Mouse (Mus musculus) MEL (cell line): Measurements from ENCODE around the gene Dusp27. TPM values are rescaled to one million over a fixed set of nuclear protein-coding genes. Genes with fewer than 3 reads are reported as not detected.

Source experiments
- DNase-seq: peaks from one replicate; pipeline ENCODE4 v3.0.0; 2011; ENCODE audit warnings: low read depth, low spot score
- H3K27ac ChIP-seq: 2 replicates; pipeline ENCODE4 v1.5.1; 2012; ENCODE audit warnings: low read depth, mild to moderate bottlenecking, control low read depth, low read length, moderate library complexity; ENCODE audit not compliant: control insufficient read depth
- H3K27me3 ChIP-seq, 2 experiments: fragments of 150-350 bp in 1 of 2; sonication (generic) in 1 of 2; 2 replicates each; pipeline ENCODE4 v1.6.1; 2012; ENCODE audit warnings: low read length in 2 of 2, mild to moderate bottlenecking in 2 of 2, improper control_type of control experiment in 1 of 2, moderate library complexity in 1 of 2; ENCODE audit not compliant: insufficient read depth in 2 of 2, control insufficient read depth in 1 of 2
- H3K36me3 ChIP-seq, 2 experiments: 2 replicates each; pipeline ENCODE4 v1.6.1; 2012 to 2014; ENCODE audit warnings: low read length in 2 of 2, improper control_type of control experiment in 1 of 2, inconsistent platforms in 1 of 2, mild to moderate bottlenecking in 1 of 2; ENCODE audit not compliant: insufficient read depth in 2 of 2, control insufficient read depth in 1 of 2
- H3K4me1 ChIP-seq, 2 experiments: fragments of 150-350 bp in 1 of 2; sonication (generic) in 1 of 2; 2 replicates each; pipeline ENCODE4 v1.6.1; 2012; ENCODE audit warnings: low read length in 2 of 2, improper control_type of control experiment in 1 of 2, mild to moderate bottlenecking in 1 of 2; ENCODE audit not compliant: insufficient read depth in 2 of 2, control insufficient read depth in 1 of 2
- H3K4me3 ChIP-seq, 2 experiments: fragments of 150-350 bp in 1 of 2; sonication (generic) in 1 of 2; 2 replicates each; pipeline ENCODE4 v1.5.1; 2012; ENCODE audit warnings: low read depth in 2 of 2, low read length in 2 of 2, mild to moderate bottlenecking in 2 of 2, moderate library complexity in 2 of 2, control low read depth in 1 of 2, improper control_type of control experiment in 1 of 2; ENCODE audit not compliant: control insufficient read depth in 1 of 2, insufficient read depth in 1 of 2
- H3K79me2 ChIP-seq: 2 replicates; pipeline ENCODE4 v1.6.1; 2012; ENCODE audit warnings: mild to moderate bottlenecking, low read length, moderate library complexity; ENCODE audit not compliant: control insufficient read depth, poor library complexity, insufficient read depth
- H3K9ac ChIP-seq: 2 replicates; pipeline ENCODE4 v1.6.1; 2012; ENCODE audit warnings: low read depth, mild to moderate bottlenecking, control low read depth, low read length, moderate library complexity; ENCODE audit not compliant: control insufficient read depth, poor library complexity, severe bottlenecking
- H3K9me3 ChIP-seq: fragments of 150-350 bp; sonication (generic); replicated peaks from 2 replicates; pipeline ENCODE4 v1.6.1; 2012; ENCODE audit warnings: mild to moderate bottlenecking, low read length, improper control_type of control experiment, moderate library complexity; ENCODE audit not compliant: insufficient read depth
- CHD1 ChIP-seq: IDR thresholded peaks from 2 replicates; pipeline ENCODE4 v1.6.1; 2012; ENCODE audit warnings: low read depth, mild to moderate bottlenecking, inconsistent platforms, low read length, improper control_type of control experiment
- CHD2 ChIP-seq: IDR thresholded peaks from 2 replicates; pipeline ENCODE4 v1.6.1; 2011; ENCODE audit warnings: low read length, improper control_type of control experiment
- ELF1 ChIP-seq: IDR thresholded peaks from 2 replicates; pipeline ENCODE4 v1.6.1; 2014; ENCODE audit warnings: low read depth, mild to moderate bottlenecking, inconsistent platforms, low read length, improper control_type of control experiment, moderate library complexity
- GABPA ChIP-seq: IDR thresholded peaks from 2 replicates; pipeline ENCODE4 v1.6.1; 2012; ENCODE audit warnings: low read depth, mild to moderate bottlenecking, inconsistent platforms, low read length, improper control_type of control experiment, moderate library complexity
- GATA1 ChIP-seq: IDR thresholded peaks from 2 replicates; pipeline ENCODE4 v1.6.1; 2011; ENCODE audit warnings: low read depth, low read length, improper control_type of control experiment
- KAT2A ChIP-seq: conservative IDR thresholded peaks from 2 replicates; pipeline ENCODE4 v1.6.1; 2012; ENCODE audit warnings: low read depth, low read length, improper control_type of control experiment, inconsistent platforms
- MAFK ChIP-seq: IDR thresholded peaks from 2 replicates; pipeline ENCODE4 v1.6.1; 2011; ENCODE audit warnings: low read depth, mild to moderate bottlenecking, low read length, improper control_type of control experiment, borderline replicate concordance
- MAX ChIP-seq: IDR thresholded peaks from 2 replicates; pipeline ENCODE4 v1.6.1; 2011; ENCODE audit warnings: low read length, improper control_type of control experiment
- MAZ ChIP-seq: IDR thresholded peaks from 2 replicates; pipeline ENCODE4 v1.6.1; 2012; ENCODE audit warnings: low read depth, mild to moderate bottlenecking, inconsistent platforms, low read length, improper control_type of control experiment
- MEF2A ChIP-seq: IDR thresholded peaks from 2 replicates; pipeline ENCODE4 v1.6.1; 2014; ENCODE audit warnings: low read depth, mild to moderate bottlenecking, inconsistent platforms, low read length, improper control_type of control experiment; ENCODE audit not compliant: poor library complexity, insufficient replicate concordance, severe bottlenecking; ENCODE audit errors: extremely low read depth
- MYB ChIP-seq: IDR thresholded peaks from 2 replicates; pipeline ENCODE4 v1.6.1; 2011; ENCODE audit warnings: mild to moderate bottlenecking, low read depth, low read length, improper control_type of control experiment
- RCOR1 ChIP-seq: IDR thresholded peaks from 2 replicates; pipeline ENCODE4 v1.6.1; 2012; ENCODE audit warnings: low read depth, mild to moderate bottlenecking, inconsistent platforms, low read length, improper control_type of control experiment
- TBP ChIP-seq: IDR thresholded peaks from 2 replicates; pipeline ENCODE4 v1.8.0; 2011; ENCODE audit warnings: low read depth, low read length, improper control_type of control experiment
- USF1 ChIP-seq: IDR thresholded peaks from 2 replicates; pipeline ENCODE4 v1.6.1; 2014; ENCODE audit warnings: low read depth, mild to moderate bottlenecking, inconsistent platforms, low read length, improper control_type of control experiment, moderate library complexity
- ZC3H11A ChIP-seq: IDR thresholded peaks from 2 replicates; pipeline ENCODE4 v1.6.1; 2012; ENCODE audit warnings: low read depth, mild to moderate bottlenecking, inconsistent platforms, low read length, improper control_type of control experiment
- ZMIZ1 ChIP-seq: IDR thresholded peaks from 2 replicates; pipeline ENCODE4 v1.6.1; 2012; ENCODE audit warnings: low read depth, mild to moderate bottlenecking, inconsistent platforms, low read length, improper control_type of control experiment, moderate library complexity
- polyA plus RNA-seq, 2 experiments: library from polyadenylated mRNA; stranded (reverse) in 1 of 2; unstranded in 1 of 2; fragments of >175 nt in 1 of 2; fragments of >200 nt in 1 of 2; gene quantifications; 2 replicates each; pipeline versions ENCODE4 v1.2.1 to v1.2.4; 2012; ENCODE audit warnings: low replicate concordance in 2 of 2, low read depth in 1 of 2; ENCODE audit not compliant: insufficient read length in 2 of 2, insufficient read depth in 1 of 2, missing spikeins in 1 of 2
- total RNA-seq: library from RNA; depleted of rRNA; stranded (reverse); fragments of 300-350 nt; gene quantifications from 2 replicates; pipeline ENCODE4 v1.2.3, GENCODE M21; 2012

The Dusp27 gene
- total and polyA plus RNA-seq, 3 experiments: not detected

GRCm38 (mm10) chr1:166094462-166094861, 33.3 kb downstream of the Dusp27 start:
- H3K4me1 ChIP-seq: no peaks in the 10 kb centered on the region
- H3K9me3 ChIP-seq: no peaks in the 10 kb centered on the region
- H3K9ac ChIP-seq: no peak overlapping the region
- no peak overlapping the region for H3K27ac ChIP-seq
- no peak overlapping the region for H3K4me3 ChIP-seq
- no peak for DNase-seq
- H3K27me3 ChIP-seq: no peaks in the 10 kb centered on the region
- no peaks in the 10 kb centered on the region for H3K79me2 ChIP-seq
- H3K36me3 ChIP-seq: no peaks in the 10 kb centered on the region
- TF ChIP-seq MAX (no peak), MAFK (no peak), KAT2A (no peak), USF1 (no peak), TBP (no peak), ELF1 (no peak), MEF2A (no peak), MYB (no peak)

- Histone ChIP-seq H3K27me3 (0 out of 4 replicates have a peak, but pooled peaks cover 0 to 1% of the 10 kb centered on the region in 2 experiments), H3K4me3 (no peak overlapping the region), H3K27ac (no peak overlapping the region), H3K79me2 (no peaks in the 10 kb centered on the region), H3K36me3 (no peaks in the 10 kb centered on the region), H3K9me3 (no peaks in the 10 kb centered on the region), H3K9ac (no peak overlapping the region), H3K4me1 (no peaks in the 10 kb centered on the region)
- no peak for TF ChIP-seq KAT2A
- TF ChIP-seq CHD2: no peak
- TF ChIP-seq RCOR1: no peak
- TF ChIP-seq CHD1: no peak
- TF ChIP-seq GATA1: no peak
- TF ChIP-seq ZMIZ1: no peak
- TF ChIP-seq MAFK: no peak
- TF ChIP-seq ZC3H11A: no peak
- no peak for TF ChIP-seq GABPA
- TF ChIP-seq MAZ: no peak
- no peak for DNase-seq
Measured at GRCm38 (mm10) chr1:166090306-166090705, 37.4 kb downstream of the Dusp27 start.
